Mouse (Mus musculus): ENCODE measurements around the gene Hlcs. TPM values are rescaled to one million over a fixed set of nuclear protein-coding genes. Genes with fewer than 3 reads are reported as not detected.
A peak's percentile ranks its signal among the peaks of the same experiment; 100 is the strongest.

Gene Hlcs
- polyA plus RNA-seq, 1 experiment from 2014 or later = 11.9 TPM

GRCm38 (mm10) chr16:94097724-94098455 lies 215.5 kb downstream of the Hlcs start:
- 7% methylated on average over 12 of the region's 12 CpGs for WGBS
- Histone ChIP-seq H3K4me2 (no peak overlapping the region), H3K27me3 (peaks cover 75% of the 10 kb centered on the region), H3K9ac (replicated peaks) (no peak overlapping the region), H3K4me3 (replicated peaks) (no peak overlapping the region), H3K4me1 (replicated peaks) (peaks cover 36% of the 10 kb centered on the region), H3K36me3 (no peaks in the 10 kb centered on the region), H3K27ac (no peak overlapping the region), H3K9me3 (no peaks in the 10 kb centered on the region)
- peak; percentile 61; the same call in 1 of the 2 replicates for ATAC-seq (ENCODE audit: insufficient number of reproducible peaks, insufficient read depth, low FRiP score, low TSS enrichment, low read depth)

GRCm38 (mm10) chr16:94096479-94096878 lies 216.9 kb downstream of the Hlcs start:
- Histone ChIP-seq H3K4me1 (replicated peaks) (peaks cover 33% of the 10 kb centered on the region), H3K4me3 (replicated peaks) (no peak overlapping the region), H3K4me2 (0 out of 2 replicates have a peak overlapping the region, but pooled peaks have one; percentile 6), H3K27ac (no peak overlapping the region), H3K36me3 (no peaks in the 10 kb centered on the region), H3K27me3 (peaks cover 82% of the 10 kb centered on the region), H3K9me3 (no peaks in the 10 kb centered on the region), H3K9ac (replicated peaks) (no peak overlapping the region)
- 3% methylated on average over 14 of the region's 14 CpGs for WGBS
- ATAC-seq (ENCODE audit: insufficient number of reproducible peaks, insufficient read depth, low FRiP score, low TSS enrichment, low read depth) = no peak

GRCm38 (mm10) chr16:94095109-94095822 lies 218.1 kb downstream of the Hlcs start:
- H3K9ac ChIP-seq (replicated peaks) = no peak overlapping the region
- peaks cover 32% of the 10 kb centered on the region for H3K4me1 ChIP-seq (replicated peaks)
- no peaks in the 10 kb centered on the region for H3K36me3 ChIP-seq
- H3K4me2 ChIP-seq = peak overlapping the region; percentile 26
- no peaks in the 10 kb centered on the region for H3K9me3 ChIP-seq
- no peak for ATAC-seq (ENCODE audit: insufficient number of reproducible peaks, insufficient read depth, low FRiP score, low TSS enrichment, low read depth)
- H3K27me3 ChIP-seq = peaks cover 91% of the 10 kb centered on the region
- WGBS = 1% methylated on average over 26 of the region's 26 CpGs
- no peak overlapping the region for H3K27ac ChIP-seq
- no peak overlapping the region; the same call in 1 of the 2 replicates for H3K4me3 ChIP-seq (replicated peaks)

GRCm38 (mm10) chr16:94094251-94095108 lies 218.9 kb downstream of the Hlcs start:
- Histone ChIP-seq H3K27ac (no peak overlapping the region), H3K4me3 (replicated peaks) (no peak overlapping the region; the same call in none of the 2 replicates), H3K4me2 (peak overlapping the region; percentile 26), H3K9ac (replicated peaks) (no peak overlapping the region), H3K9me3 (no peaks in the 10 kb centered on the region), H3K27me3 (peaks cover 91% of the 10 kb centered on the region), H3K36me3 (no peaks in the 10 kb centered on the region), H3K4me1 (replicated peaks) (peaks cover 28% of the 10 kb centered on the region)
- no peak for ATAC-seq (ENCODE audit: insufficient number of reproducible peaks, insufficient read depth, low FRiP score, low TSS enrichment, low read depth)
- 1% methylated on average over 48 of the region's 48 CpGs for WGBS

- no peaks in the 10 kb centered on the region for H3K36me3 ChIP-seq
- H3K4me1 ChIP-seq (replicated peaks) = peaks cover 28% of the 10 kb centered on the region
- H3K9ac ChIP-seq (replicated peaks) = no peak overlapping the region
- no peak overlapping the region for H3K4me2 ChIP-seq
- H3K4me3 ChIP-seq (replicated peaks) = no peak overlapping the region
- peaks cover 93% of the 10 kb centered on the region for H3K27me3 ChIP-seq
- ATAC-seq (ENCODE audit: insufficient number of reproducible peaks, insufficient read depth, low FRiP score, low TSS enrichment, low read depth) = no peak
- WGBS = 1% methylated on average over 24 of the region's 24 CpGs
- H3K9me3 ChIP-seq = no peaks in the 10 kb centered on the region
- H3K27ac ChIP-seq = no peak overlapping the region
These were observed 220.1 kb downstream of the Hlcs start for GRCm38 (mm10) chr16:94093151-94093863.

- peaks cover 93% of the 10 kb centered on the region for H3K27me3 ChIP-seq
- H3K27ac ChIP-seq = no peak overlapping the region
- no peak overlapping the region for H3K9ac ChIP-seq (replicated peaks)
- WGBS = 2% methylated on average over 12 of the region's 12 CpGs
- no peaks in the 10 kb centered on the region for H3K36me3 ChIP-seq
- no peak for ATAC-seq (ENCODE audit: insufficient number of reproducible peaks, insufficient read depth, low FRiP score, low TSS enrichment, low read depth)
- H3K9me3 ChIP-seq = no peaks in the 10 kb centered on the region
- no peak overlapping the region for H3K4me3 ChIP-seq (replicated peaks)
- H3K4me2 ChIP-seq = no peak overlapping the region
- peaks cover 21% of the 10 kb centered on the region for H3K4me1 ChIP-seq (replicated peaks)
These were observed 220.7 kb downstream of the Hlcs start for GRCm38 (mm10) chr16:94092511-94093150.

GRCm38 (mm10) chr16:94088819-94089692 lies 224.3 kb downstream of the Hlcs start:
- H3K27ac ChIP-seq = no peak overlapping the region
- peaks cover 98% of the 10 kb centered on the region for H3K27me3 ChIP-seq
- WGBS = 8% methylated on average over 14 of the region's 14 CpGs
- peak overlapping the region; percentile 5; the same call in 1 of the 2 replicates for H3K4me2 ChIP-seq
- H3K9me3 ChIP-seq = no peaks in the 10 kb centered on the region
- no peaks in the 10 kb centered on the region for H3K36me3 ChIP-seq
- H3K9ac ChIP-seq (replicated peaks) = no peak overlapping the region
- H3K4me1 ChIP-seq (replicated peaks) = peaks cover 25% of the 10 kb centered on the region
- H3K4me3 ChIP-seq (replicated peaks) = peak overlapping the region; percentile 8; the same call in 1 of the 2 replicates
- ATAC-seq (ENCODE audit: insufficient number of reproducible peaks, insufficient read depth, low FRiP score, low TSS enrichment, low read depth) = no peak

GRCm38 (mm10) chr16:94088226-94088748 lies 225.1 kb downstream of the Hlcs start:
- 3% methylated on average over 11 of the region's 11 CpGs for WGBS
- H3K4me1 ChIP-seq (replicated peaks) = peaks cover 25% of the 10 kb centered on the region
- no peaks in the 10 kb centered on the region for H3K9me3 ChIP-seq
- H3K27ac ChIP-seq = no peak overlapping the region
- H3K27me3 ChIP-seq = peaks cover 97% of the 10 kb centered on the region
- H3K9ac ChIP-seq (replicated peaks) = no peak overlapping the region
- ATAC-seq (ENCODE audit: insufficient number of reproducible peaks, insufficient read depth, low FRiP score, low TSS enrichment, low read depth) = no peak
- H3K4me2 ChIP-seq = no peak overlapping the region; the same call in 1 of the 2 replicates
- H3K36me3 ChIP-seq = no peaks in the 10 kb centered on the region
- peak overlapping the region; percentile 28; the same call in 1 of the 2 replicates for H3K4me3 ChIP-seq (replicated peaks)

- Histone ChIP-seq H3K27ac (no peak overlapping the region), H3K9ac (replicated peaks) (0 out of 2 replicates have a peak overlapping the region, but pooled peaks have one; percentile 12)
These were observed 225.7 kb downstream of the Hlcs start for GRCm38 (mm10) chr16:94087570-94088225.

More at GRCm38 (mm10) chr16:94087570-94088225, 225.7 kb downstream of the Hlcs start:
- H3K36me3 ChIP-seq = no peaks in the 10 kb centered on the region
- no peaks in the 10 kb centered on the region for H3K9me3 ChIP-seq
- 3% methylated on average over 16 of the region's 16 CpGs for WGBS
- peak overlapping the region; percentile 28 for H3K4me3 ChIP-seq (replicated peaks)
- peaks cover 25% of the 10 kb centered on the region for H3K4me1 ChIP-seq (replicated peaks)
- peak overlapping the region; percentile 36 for H3K4me2 ChIP-seq
- no peak for ATAC-seq (ENCODE audit: insufficient number of reproducible peaks, insufficient read depth, low FRiP score, low TSS enrichment, low read depth)
- H3K27me3 ChIP-seq = peaks cover 97% of the 10 kb centered on the region

Measured in limb, embryonic 12.5 days (tissue).